Mouse (Mus musculus) midbrain, embryonic 13.5 days (tissue): ENCODE results near the gene Zdhhc25. TPM values are rescaled to one million over a fixed set of nuclear protein-coding genes. Genes with fewer than 3 reads are reported as not detected.

Source experiments
- ATAC-seq: fragments of 200-750 bp; cut with Nextera tagmentation; 2 replicates; pipeline ENCODE4 v1.8.0; 2017; ENCODE audit warnings: mild to moderate bottlenecking, moderate TSS enrichment, moderate library complexity
- H3K27ac ChIP-seq: fragments of 300-500 bp; sonication (generic); 2 replicates; pipeline ENCODE4 v1.5.1; 2015; ENCODE audit warnings: inconsistent platforms, mild to moderate bottlenecking, moderate library complexity
- H3K27me3 ChIP-seq: fragments of 300-500 bp; sonication (generic); 2 replicates; pipeline ENCODE4 v1.6.1; 2015; ENCODE audit warnings: mild to moderate bottlenecking, inconsistent platforms
- H3K36me3 ChIP-seq: fragments of 300-500 bp; sonication (generic); 2 replicates; pipeline ENCODE4 v1.6.1; 2015; ENCODE audit warnings: mild to moderate bottlenecking, inconsistent platforms
- H3K4me1 ChIP-seq: fragments of 300-500 bp; sonication (generic); replicated peaks from 2 replicates; pipeline ENCODE4 v1.6.1; 2015; ENCODE audit warnings: inconsistent platforms
- H3K4me2 ChIP-seq: fragments of 300-500 bp; sonication (generic); replicated peaks from 2 replicates; pipeline ENCODE4 v1.6.1; 2015; ENCODE audit warnings: moderate library complexity, mild to moderate bottlenecking, inconsistent platforms
- H3K4me3 ChIP-seq: fragments of 300-500 bp; sonication (generic); replicated peaks from 2 replicates; pipeline ENCODE4 v1.5.1; 2015; ENCODE audit warnings: mild to moderate bottlenecking, inconsistent platforms
- H3K9ac ChIP-seq: fragments of 300-500 bp; sonication (generic); replicated peaks from 2 replicates; pipeline ENCODE4 v1.6.1; 2015; ENCODE audit warnings: mild to moderate bottlenecking, inconsistent platforms
- H3K9me3 ChIP-seq: fragments of 300-500 bp; sonication (generic); 2 replicates; pipeline ENCODE4 v1.6.1; 2016; ENCODE audit warnings: mild to moderate bottlenecking, inconsistent platforms
- WGBS: fragments of 180-500 bp; shearing (Covaris S2); methylation state at CpG from one replicate; pipeline ENCODE4 v1.1.7; 2015; 5-methylcytosine and 5-hydroxymethylcytosine counted together
- polyA plus RNA-seq: library from polyadenylated mRNA; unstranded; fragments of >200 nt; fragmentation: Nextera tagmentation; extraction: Ambion mirVana; gene quantifications from 2 replicates; pipeline ENCODE4 v1.2.1, GENCODE M21; 2015

Zdhhc25 gene
- polyA plus RNA-seq, result not detected in 2 replicates

- Histone ChIP-seq H3K27ac (no peak within 1 kb of the TSS), H3K4me3 (no peak within 1 kb of the TSS)
- 90% methylated on average over 4 of the region's 4 CpGs for WGBS
Observed at GRCm38 (mm10) chr15:88600002-88600401, at the start of gene Zdhhc25. TSS of gene Zdhhc25 (plus strand) at chr15:88600302.

GRCm38 (mm10) chr15:88552852-88553251, 47.2 kb upstream of the Zdhhc25 start:
- Histone ChIP-seq H3K4me2 (no peak overlapping the region), H3K9ac (no peak overlapping the region), H3K4me1 (no peaks in the 10 kb centered on the region), H3K27me3 (peaks cover 2% of the 10 kb centered on the region; the same call in 1 of the 2 replicates), H3K27ac (no peak overlapping the region), H3K9me3 (no peaks in the 10 kb centered on the region), H3K4me3 (no peak overlapping the region), H3K36me3 (no peaks in the 10 kb centered on the region)
- WGBS, result 94% methylated on average over 9 of the region's 9 CpGs
- no peak for ATAC-seq

More at GRCm38 (mm10) chr15:88600002-88600401, at the start of gene Zdhhc25:
- no peak within 1 kb of the TSS for H3K4me2 ChIP-seq
- no peaks in the 10 kb centered on the region for H3K4me1 ChIP-seq
- ATAC-seq, result no peak
- H3K9ac ChIP-seq, result no peak within 1 kb of the TSS
- no peaks in the 10 kb centered on the region for H3K9me3 ChIP-seq
- H3K36me3 ChIP-seq, result no peaks in the 10 kb centered on the region
- no peaks in the 10 kb centered on the region for H3K27me3 ChIP-seq

- no peaks in the 10 kb centered on the region for H3K9me3 ChIP-seq
- H3K36me3 ChIP-seq, result no peaks in the 10 kb centered on the region
- no peak overlapping the region for H3K4me3 ChIP-seq
- no peak overlapping the region for H3K4me2 ChIP-seq
- peaks cover 3% of the 10 kb centered on the region for H3K4me1 ChIP-seq
- 19% methylated on average over 8 of the region's 8 CpGs for WGBS
- H3K27me3 ChIP-seq, result peaks cover 2% of the 10 kb centered on the region; the same call in 1 of the 2 replicates
- ATAC-seq, result no peak
- H3K27ac ChIP-seq, result no peak overlapping the region
- no peak overlapping the region for H3K9ac ChIP-seq
Observed at GRCm38 (mm10) chr15:88555476-88555875, 44.6 kb upstream of the Zdhhc25 start.

GRCm38 (mm10) chr15:88560637-88561036, 39.5 kb upstream of the Zdhhc25 start:
- 0 out of 2 replicates have a peak, but pooled peaks have one; percentile 27 for ATAC-seq
- Histone ChIP-seq H3K36me3 (no peaks in the 10 kb centered on the region), H3K4me1 (peaks cover 13% of the 10 kb centered on the region), H3K27ac (no peak overlapping the region), H3K9ac (no peak overlapping the region), H3K4me3 (no peak overlapping the region), H3K27me3 (no peaks in the 10 kb centered on the region), H3K9me3 (no peaks in the 10 kb centered on the region), H3K4me2 (peak overlapping the region; percentile 43; the same call in 1 of the 2 replicates)
- WGBS, result 70% methylated on average over 6 of the region's 6 CpGs

- Histone ChIP-seq H3K9ac (no peak overlapping the region), H3K27me3 (no peaks in the 10 kb centered on the region), H3K4me1 (peaks cover 13% of the 10 kb centered on the region), H3K4me2 (peak overlapping the region; percentile 43), H3K9me3 (no peaks in the 10 kb centered on the region), H3K36me3 (no peaks in the 10 kb centered on the region), H3K27ac (no peak overlapping the region), H3K4me3 (0 out of 2 replicates have a peak overlapping the region, but pooled peaks have one; percentile 11)
- 10% methylated on average over 22 of the region's 22 CpGs for WGBS
- peak; percentile 48 for ATAC-seq
Observed at GRCm38 (mm10) chr15:88561058-88561730, 38.9 kb upstream of the Zdhhc25 start.

GRCm38 (mm10) chr15:88565307-88565706, 34.8 kb upstream of the Zdhhc25 start:
- 88% methylated on average over 9 of the region's 9 CpGs for WGBS

GRCm38 (mm10) chr15:88565806-88566205, 34.3 kb upstream of the Zdhhc25 start:
- 66% methylated on average over 4 of the region's 4 CpGs for WGBS
- peaks cover 13% of the 10 kb centered on the region for H3K4me1 ChIP-seq
- no peak for ATAC-seq
- H3K36me3 ChIP-seq, result no peaks in the 10 kb centered on the region
- no peak overlapping the region for H3K4me2 ChIP-seq
- no peak overlapping the region for H3K27ac ChIP-seq
- no peaks in the 10 kb centered on the region for H3K27me3 ChIP-seq
- no peak overlapping the region for H3K4me3 ChIP-seq
- H3K9me3 ChIP-seq, result no peaks in the 10 kb centered on the region
- H3K9ac ChIP-seq, result 0 out of 2 replicates have a peak overlapping the region, but pooled peaks have one; percentile 4

More at GRCm38 (mm10) chr15:88565307-88565706, 34.8 kb upstream of the Zdhhc25 start:
- no peak overlapping the region for H3K4me2 ChIP-seq
- no peaks in the 10 kb centered on the region for H3K27me3 ChIP-seq
- no peaks in the 10 kb centered on the region for H3K36me3 ChIP-seq
- no peak overlapping the region for H3K27ac ChIP-seq
- peaks cover 13% of the 10 kb centered on the region for H3K4me1 ChIP-seq
- H3K4me3 ChIP-seq, result no peak overlapping the region
- no peak overlapping the region for H3K9ac ChIP-seq
- no peaks in the 10 kb centered on the region for H3K9me3 ChIP-seq
- ATAC-seq, result no peak

GRCm38 (mm10) chr15:88570697-88571096, 29.4 kb upstream of the Zdhhc25 start:
- WGBS, result 37% methylated on average over 17 of the region's 17 CpGs
- Histone ChIP-seq H3K9me3 (no peaks in the 10 kb centered on the region), H3K4me2 (no peak overlapping the region; the same call in 1 of the 2 replicates), H3K4me1 (peaks cover 11% of the 10 kb centered on the region; the same call in 1 of the 2 replicates), H3K27ac (0 out of 2 replicates have a peak overlapping the region, but pooled peaks have one; percentile 16), H3K4me3 (no peak overlapping the region), H3K27me3 (no peaks in the 10 kb centered on the region), H3K9ac (no peak overlapping the region), H3K36me3 (no peaks in the 10 kb centered on the region)
- ATAC-seq, result peak; percentile 48; the same call in 1 of the 2 replicates

- no peaks in the 10 kb centered on the region for H3K36me3 ChIP-seq
- WGBS, result 87% methylated on average over 6 of the region's 6 CpGs
Observed at GRCm38 (mm10) chr15:88579461-88579860, 20.6 kb upstream of the Zdhhc25 start.

GRCm38 (mm10) chr15:88602496-88602895, 2.4 kb downstream of the Zdhhc25 start:
- H3K9ac ChIP-seq, result no peak overlapping the region
- ATAC-seq, result no peak
- no peaks in the 10 kb centered on the region for H3K27me3 ChIP-seq
- H3K9me3 ChIP-seq, result no peaks in the 10 kb centered on the region
- no peaks in the 10 kb centered on the region for H3K4me1 ChIP-seq
- H3K36me3 ChIP-seq, result no peaks in the 10 kb centered on the region
- no peak overlapping the region for H3K4me2 ChIP-seq
- H3K27ac ChIP-seq, result no peak overlapping the region
- no peak overlapping the region for H3K4me3 ChIP-seq
- WGBS, result 90% methylated on average over 3 of the region's 3 CpGs

More at GRCm38 (mm10) chr15:88579461-88579860, 20.6 kb upstream of the Zdhhc25 start:
- no peak for ATAC-seq
- Histone ChIP-seq H3K4me2 (no peak overlapping the region), H3K4me1 (no peaks in the 10 kb centered on the region), H3K4me3 (no peak overlapping the region), H3K9me3 (no peaks in the 10 kb centered on the region), H3K27ac (no peak overlapping the region), H3K9ac (no peak overlapping the region), H3K27me3 (no peaks in the 10 kb centered on the region)

GRCm38 (mm10) chr15:88603091-88603732, 3.1 kb downstream of the Zdhhc25 start:
- ATAC-seq, result no peak
- Histone ChIP-seq H3K4me1 (no peaks in the 10 kb centered on the region), H3K27me3 (no peaks in the 10 kb centered on the region), H3K36me3 (no peaks in the 10 kb centered on the region), H3K9ac (no peak overlapping the region), H3K4me2 (no peak overlapping the region), H3K4me3 (no peak overlapping the region), H3K27ac (no peak overlapping the region), H3K9me3 (no peaks in the 10 kb centered on the region)
- 73% methylated on average over 9 of the region's 9 CpGs for WGBS

GRCm38 (mm10) chr15:88603733-88604119, 3.6 kb downstream of the Zdhhc25 start:
- WGBS, result 86% methylated on average over 1 of the region's 1 CpGs
- no peaks in the 10 kb centered on the region for H3K27me3 ChIP-seq
- no peaks in the 10 kb centered on the region for H3K4me1 ChIP-seq
- H3K4me3 ChIP-seq, result no peak overlapping the region
- no peak overlapping the region for H3K9ac ChIP-seq
- H3K4me2 ChIP-seq, result no peak overlapping the region
- no peaks in the 10 kb centered on the region for H3K36me3 ChIP-seq
- no peaks in the 10 kb centered on the region for H3K9me3 ChIP-seq
- ATAC-seq, result no peak
- no peak overlapping the region for H3K27ac ChIP-seq
